Mouse (Mus musculus) Muller cell, postnatal 12 days (primary cell): ENCODE data around the gene Ephb3.

ENCODE experiments used
- DNase-seq: peaks from one replicate; pipeline ENCODE4 v3.0.0-alpha.2; 2015; ENCODE audit errors: inconsistent ontology term

Gene Ephb3

DNA sequence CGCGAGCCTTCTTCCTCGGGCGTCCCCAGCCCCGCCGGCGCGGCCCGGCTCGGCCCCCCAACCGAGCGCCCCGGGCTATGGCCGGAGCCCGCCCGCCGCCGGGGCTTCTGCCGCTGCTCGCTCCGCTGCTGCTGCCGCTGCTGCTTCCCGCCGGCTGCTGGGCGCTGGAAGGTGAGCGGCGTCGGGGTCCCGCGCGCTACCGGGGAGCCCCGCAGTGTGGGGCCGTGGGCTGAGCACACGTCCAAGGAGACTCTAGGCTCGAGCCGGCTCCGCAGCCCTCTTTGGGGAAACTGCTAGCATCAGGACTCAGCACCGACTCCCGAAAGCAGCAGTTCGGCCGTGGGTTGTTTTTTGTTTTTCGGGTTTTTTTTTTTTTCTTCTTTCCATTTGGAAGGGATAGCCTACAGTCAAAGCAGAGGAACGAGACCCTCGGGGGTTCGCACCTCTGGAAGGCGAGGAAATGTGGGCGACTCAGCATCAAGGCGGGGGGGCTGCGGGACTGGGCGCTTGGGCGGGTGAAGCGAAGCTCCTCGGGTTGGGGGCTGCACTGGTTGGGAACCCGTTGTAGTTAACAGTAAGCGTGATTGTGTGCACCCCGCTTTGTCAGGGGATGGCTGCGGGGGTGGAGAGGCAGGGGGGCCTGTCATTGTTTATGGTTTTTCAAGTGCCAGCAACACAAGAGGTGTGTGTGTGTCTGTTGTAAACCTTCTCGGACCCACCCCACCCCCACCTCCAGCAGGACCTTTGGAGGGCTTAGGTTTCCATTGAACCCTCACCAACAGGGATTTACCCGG is 735 bp downstream of the Ephb3 start:
- DNase-seq, result peak; percentile 24

- DNase-seq, result peak; percentile 79
Measured at GRCm38 (mm10) chr16:21208001-21208565, 3.5 kb downstream of the Ephb3 start.

- DNase-seq, result no peak
Measured at GRCm38 (mm10) chr16:21209290-21209689, 4.7 kb downstream of the Ephb3 start.

- DNase-seq, result no peak
Measured at GRCm38 (mm10) chr16:21210204-21210603, 5.6 kb downstream of the Ephb3 start.

DNA sequence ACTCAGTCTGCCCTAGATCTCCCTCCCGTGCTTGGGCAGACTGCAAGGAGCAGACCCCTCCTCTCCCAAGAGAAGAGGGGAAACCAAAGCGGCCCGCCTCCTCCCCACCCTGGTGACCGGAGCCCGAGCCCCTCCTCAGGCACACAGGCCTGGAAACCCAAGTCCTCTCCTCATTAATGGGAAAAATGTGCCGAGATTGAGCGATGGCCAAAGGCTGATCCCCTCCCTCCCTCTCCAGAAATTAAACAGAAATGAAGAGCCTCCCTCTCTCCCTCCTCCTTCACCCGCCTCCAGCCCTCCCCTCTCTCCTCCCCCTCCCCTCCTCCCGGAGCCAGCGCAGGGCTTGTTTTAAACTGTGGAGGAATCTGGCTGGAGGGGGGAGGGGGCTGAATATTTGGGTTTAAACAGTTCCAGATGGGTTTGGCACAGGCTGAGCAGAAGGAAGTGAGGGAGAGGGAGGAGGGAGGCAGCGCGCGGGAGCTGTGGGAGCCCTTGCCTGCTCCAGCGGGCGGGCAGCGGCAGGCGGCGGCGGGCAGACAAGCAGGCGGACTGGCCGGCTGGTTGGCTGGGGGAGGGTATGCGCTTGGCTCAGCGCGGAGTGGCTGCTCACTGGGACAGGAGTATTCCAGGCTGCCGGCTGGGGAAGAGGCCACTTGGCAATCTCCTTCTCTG is 6.2 kb downstream of the Ephb3 start:
- peak; percentile 100 for DNase-seq

DNA sequence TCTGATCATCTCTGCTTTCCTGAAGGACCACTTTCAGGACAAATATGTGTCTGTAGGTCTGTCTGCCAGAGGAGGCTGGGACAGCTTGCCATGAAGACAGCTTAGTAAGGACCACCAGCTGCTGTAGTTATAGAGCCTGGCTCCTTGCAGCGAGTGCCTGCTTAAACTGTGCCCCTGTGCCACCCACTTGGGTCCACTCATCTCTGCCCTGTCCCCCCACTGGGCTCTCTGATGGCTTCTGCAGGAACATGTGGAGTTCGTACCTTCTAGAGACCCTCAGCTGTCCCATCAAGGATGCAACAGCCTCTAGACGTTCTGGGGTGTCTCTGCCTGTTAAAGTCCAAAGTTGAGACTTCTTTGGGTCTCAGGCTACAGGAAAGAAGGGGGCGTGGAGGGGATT is 6.9 kb downstream of the Ephb3 start:
- no peak for DNase-seq

GRCm38 (mm10) chr16:21212369-21212768 is 7.8 kb downstream of the Ephb3 start:
- no peak for DNase-seq

- no peak for DNase-seq
Measured at GRCm38 (mm10) chr16:21213939-21214338, 9.4 kb downstream of the Ephb3 start.

- no peak for DNase-seq
Measured at GRCm38 (mm10) chr16:21214803-21215202, 10.2 kb downstream of the Ephb3 start.

DNA sequence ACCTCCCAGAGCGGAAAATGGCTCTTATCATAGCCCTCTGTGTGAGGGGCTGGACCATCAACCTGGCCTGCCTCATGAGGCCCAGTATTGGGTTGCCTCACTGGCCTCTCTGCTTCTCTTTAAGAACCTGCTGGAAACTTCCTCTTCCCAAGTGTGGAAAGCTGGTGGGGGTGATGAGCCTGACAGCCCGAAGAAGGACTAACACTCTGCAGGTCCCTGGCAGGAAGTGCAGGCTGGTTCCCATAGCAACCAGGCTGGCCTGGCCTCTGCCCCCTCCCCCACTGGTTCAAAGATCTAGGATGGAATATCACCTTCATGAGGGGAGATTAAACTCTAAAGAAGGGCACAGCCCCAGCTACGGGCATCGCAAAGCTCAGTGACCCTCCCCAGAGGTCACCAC is 11.5 kb downstream of the Ephb3 start:
- no peak for DNase-seq

- DNase-seq, result no peak
Measured at GRCm38 (mm10) chr16:21217233-21217632, 12.7 kb downstream of the Ephb3 start.

DNA sequence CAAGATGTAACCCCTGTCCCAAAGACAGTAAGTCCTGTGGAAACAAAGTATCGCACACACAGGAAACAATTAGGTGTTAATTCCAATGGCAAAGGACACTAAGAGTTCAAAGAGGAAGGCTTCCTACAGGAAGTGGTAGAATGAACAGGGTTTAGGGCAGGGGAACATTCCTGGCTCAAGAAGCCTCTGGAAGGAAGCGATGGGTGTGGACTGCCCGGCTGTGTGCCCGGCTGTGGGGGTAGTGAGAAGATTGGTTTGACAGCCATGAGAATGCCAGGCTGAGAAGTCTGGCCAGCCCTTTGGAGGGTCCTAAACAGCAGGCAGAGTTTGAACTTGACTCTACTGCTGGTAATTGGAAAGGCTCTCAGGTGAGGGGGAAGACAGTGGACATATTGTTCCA is 15.1 kb downstream of the Ephb3 start:
- DNase-seq, result no peak

DNA sequence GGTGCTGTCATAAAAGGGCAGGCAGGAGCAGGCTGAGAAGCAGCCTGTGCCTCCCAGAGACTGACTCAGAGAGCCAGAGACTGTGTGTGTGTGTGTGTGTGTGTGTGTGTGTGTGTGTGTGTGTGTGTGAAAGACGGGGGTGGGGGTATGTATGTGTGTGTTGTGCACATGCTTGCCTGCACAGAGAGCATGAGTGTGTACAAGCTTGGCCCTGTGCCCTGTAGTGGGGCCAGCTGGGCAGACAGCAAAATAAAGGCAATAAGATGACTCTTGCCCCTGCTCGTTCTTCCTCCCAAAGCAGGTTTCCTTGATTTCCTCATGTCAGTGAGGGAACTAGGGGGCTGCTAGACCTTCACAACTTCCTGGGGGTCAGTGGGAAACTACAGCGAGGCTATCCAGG is 18.5 kb downstream of the Ephb3 start:
- no peak for DNase-seq

- DNase-seq, result peak; percentile 70
Measured at GRCm38 (mm10) chr16:21224648-21225240, 20.2 kb downstream of the Ephb3 start.

- no peak for DNase-seq
Measured at GRCm38 (mm10) chr16:21226629-21227028, 22.1 kb downstream of the Ephb3 start.

- no peak for DNase-seq
Measured at GRCm38 (mm10) chr16:21235135-21235534, 30.6 kb downstream of the Ephb3 start.

DNA sequence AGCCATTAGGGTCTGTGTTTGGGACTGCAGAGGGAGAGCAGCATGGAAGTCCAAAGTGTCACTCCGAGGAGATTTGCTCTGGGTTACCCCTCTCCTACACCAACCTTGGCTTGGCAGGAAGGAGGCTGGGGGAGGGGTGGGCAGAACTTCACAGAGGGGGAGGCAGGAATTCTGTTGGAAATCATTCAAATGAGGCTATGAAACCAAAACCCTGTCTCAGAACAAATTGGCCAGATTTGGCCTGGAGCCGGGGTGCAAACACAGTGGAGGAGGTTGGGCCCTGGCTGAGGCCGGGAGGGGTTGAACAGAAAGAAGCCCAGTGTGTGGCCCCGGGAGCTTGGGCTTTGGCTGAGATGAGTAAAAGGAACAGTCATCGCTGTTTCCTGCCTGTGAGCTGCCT is 34.2 kb downstream of the Ephb3 start:
- peak; percentile 87 for DNase-seq

GRCm38 (mm10) chr16:21240547-21240946 is 36.0 kb downstream of the Ephb3 start:
- DNase-seq, result no peak

DNA sequence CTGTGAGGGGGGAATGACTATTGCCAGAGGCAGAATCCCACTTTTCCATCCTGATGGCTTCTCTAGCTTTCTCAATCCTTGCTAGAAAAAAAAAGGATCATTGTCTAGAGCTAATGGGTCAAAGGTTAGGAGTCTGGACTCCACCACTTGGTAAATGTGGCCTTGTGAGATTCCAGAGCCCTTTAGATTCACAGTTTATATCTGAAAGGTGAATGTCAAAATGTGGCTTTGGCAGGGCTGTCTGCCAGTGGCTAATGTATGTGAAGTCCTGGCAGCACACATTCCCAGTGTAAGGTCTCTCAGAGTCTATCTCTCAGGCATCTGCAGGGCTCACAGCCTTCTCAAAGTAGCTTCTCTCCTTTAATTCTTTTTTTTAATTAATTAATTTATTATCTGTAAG is 36.5 kb downstream of the Ephb3 start:
- DNase-seq, result no peak

DNA sequence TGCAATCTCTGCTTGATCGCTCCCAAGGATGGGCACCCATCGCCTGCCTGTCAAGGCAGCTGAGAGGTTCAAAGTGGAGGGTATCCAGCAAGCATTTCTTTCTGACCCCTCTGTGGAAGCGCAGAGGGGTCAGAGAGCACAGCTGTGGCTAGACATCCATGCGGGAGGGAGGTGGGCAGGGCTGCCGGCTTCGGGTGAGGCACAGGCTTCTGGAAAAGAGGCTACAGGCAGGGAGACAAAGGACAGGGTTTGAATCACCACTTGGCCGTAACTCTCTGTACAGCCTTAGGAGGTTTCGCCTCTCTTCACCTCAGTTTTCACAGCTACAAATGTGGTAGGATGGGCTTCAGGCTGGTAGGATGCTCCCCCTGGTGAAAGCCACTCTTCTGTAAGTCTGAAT is 38.4 kb downstream of the Ephb3 start:
- DNase-seq, result peak; percentile 61

DNA sequence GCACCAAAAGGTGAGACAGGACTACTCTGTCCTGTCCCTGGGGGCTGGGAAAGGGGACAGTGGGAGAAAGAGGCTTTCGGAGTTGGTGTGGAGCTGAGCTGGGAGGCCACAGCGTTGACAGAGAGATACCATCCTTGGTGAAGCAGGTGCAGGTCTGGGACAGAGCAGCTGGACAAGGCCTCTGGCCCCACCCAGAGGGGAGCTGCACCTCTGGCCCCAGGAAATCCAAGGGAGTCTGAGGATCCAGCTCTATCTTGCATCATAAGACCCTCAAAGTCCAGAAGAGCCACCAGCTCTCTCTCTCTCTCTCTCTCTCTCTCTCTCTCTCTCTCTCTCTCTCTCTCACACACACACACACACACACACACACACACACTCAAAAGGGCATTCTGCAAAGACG is 40.2 kb downstream of the Ephb3 start:
- no peak for DNase-seq

DNA sequence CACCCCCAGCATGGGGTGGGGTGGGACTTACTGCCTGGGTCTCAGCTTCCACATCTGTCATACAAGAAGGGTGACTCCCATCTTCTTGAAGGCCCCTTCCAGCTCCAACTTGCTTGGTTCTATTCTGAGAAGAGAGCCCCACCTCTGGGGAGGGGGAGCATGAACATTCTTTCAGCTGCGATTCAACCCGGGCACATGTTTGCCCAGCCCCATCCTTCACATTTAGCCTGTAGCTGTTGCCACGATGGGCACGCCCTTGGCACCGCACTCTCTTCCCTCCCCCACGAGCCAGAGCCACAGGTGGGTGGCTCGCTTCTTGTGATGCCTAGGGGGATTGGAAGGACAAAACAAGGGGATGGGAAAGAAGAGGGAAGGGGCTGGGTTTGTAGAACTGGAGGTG is 40.8 kb downstream of the Ephb3 start:
- no peak for DNase-seq

DNA sequence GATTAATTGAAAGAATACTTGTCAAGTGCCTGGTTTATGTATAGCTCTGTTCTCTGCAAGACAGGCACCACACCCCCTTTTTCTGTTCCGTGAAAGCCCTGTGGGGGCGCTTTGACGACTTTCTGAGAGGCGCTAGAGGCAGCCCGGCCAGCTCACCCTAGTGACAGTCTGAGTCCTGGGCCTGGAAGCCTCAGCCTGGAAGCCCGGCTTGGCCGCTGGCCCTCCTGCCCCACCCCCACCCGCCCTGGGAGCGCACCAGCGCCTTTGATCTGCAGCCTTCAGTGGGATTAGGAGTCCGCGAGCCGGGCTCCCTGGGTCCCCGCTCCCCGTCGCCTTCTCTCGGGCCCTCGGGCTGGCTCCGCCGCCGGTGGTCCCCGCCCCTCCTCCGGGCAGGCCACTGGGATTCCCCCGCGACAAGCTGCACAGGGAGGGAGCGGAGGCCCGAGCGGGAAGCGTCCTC is 41.4 kb downstream of the Ephb3 start:
- DNase-seq, result peak; percentile 80
